Mouse (Mus musculus) spleen, embryonic (tissue): ENCODE results near the gene BC061237.
"Not testable (repeated sequence)": the region's sequence is repeated elsewhere in the genome, so short reads cannot be mapped to it uniquely, and the experiment has no call there.

Experiments
- CTCF ChIA-PET: fragments of 350-600 bp; sonication (Branson Sonifier 250); formaldehyde crosslinking; loops from one replicate; lab custom pipeline; 2022; lab: Charles Lee

Gene BC061237

DNA sequence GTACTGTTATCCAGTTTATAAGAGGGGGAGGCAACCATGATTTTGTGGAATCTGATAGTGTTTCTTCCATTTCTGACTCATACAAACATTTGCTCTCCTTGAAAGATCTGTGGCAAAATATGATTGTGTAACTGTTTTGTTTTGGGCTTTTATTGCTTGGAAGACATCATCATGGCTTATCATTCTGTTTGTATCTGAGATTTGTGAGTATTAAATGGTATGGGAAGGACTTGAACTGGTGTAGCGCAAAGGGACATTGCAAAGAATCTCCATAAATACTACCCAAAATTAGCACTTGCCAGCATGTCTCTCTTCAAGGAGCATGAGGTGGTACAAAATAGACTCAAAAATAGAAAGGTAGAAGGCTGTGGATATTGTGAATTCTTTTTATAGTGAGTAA lies at the start of gene BC061237:
BC061237 (plus strand) TSS at position 301 of the 400 bp plus-strand sequence.
- CTCF ChIA-PET, result not testable (repeated sequence)

DNA sequence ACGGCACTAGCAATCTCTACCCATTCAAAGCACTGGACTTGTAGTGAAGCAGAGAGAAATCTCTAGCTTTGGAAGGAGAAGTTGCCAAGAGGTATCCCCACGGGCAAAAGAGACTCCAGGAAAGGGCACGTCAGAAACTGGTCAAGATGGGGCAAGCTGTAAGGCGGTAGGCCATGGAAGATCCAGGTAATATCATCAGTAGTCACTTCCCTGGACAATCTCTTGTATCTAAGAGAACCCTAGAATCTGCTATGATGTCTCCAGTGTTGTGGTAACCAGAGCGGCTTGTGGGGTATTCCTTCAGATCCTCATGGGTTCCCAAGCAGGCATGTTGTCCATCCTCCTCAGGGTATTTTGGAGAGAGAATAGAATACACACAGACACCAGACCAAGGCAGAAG lies 25.7 kb downstream of the BC061237 start, which contains the start of gene Gm17093:
Gm17093 (plus strand) TSS at position 301 of the 400 bp plus-strand sequence.
- CTCF ChIA-PET, result not testable (repeated sequence)

DNA sequence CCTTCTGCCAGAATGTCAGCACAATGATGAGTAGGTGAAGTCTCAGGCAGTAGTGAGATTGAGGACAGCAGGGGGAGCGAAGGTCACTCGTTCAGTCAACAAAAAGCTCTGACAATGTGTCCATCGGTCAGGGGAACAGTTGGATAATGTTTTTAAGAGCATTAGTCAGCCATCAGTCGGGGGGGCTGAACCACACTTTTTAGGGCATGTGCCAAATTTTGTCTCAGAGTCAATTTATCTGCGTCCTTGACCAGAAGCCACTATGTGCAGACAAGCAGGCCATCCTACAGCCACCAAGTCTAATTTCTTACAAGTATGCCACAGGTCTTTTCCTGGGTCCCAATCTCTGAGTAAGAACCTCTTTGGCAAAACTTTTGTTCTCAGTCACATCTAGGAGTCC lies 55.7 kb downstream of the BC061237 start:
- CTCF ChIA-PET, result not testable (repeated sequence)
